Mouse (Mus musculus) kidney, adult 2 months (tissue): ENCODE data around the gene Nudt3.

Source experiments
- CTCF ChIP-seq: fragments of 200-500 bp; conservative IDR thresholded peaks from 2 replicates; pipeline ENCODE4 v1.5.1; 2011; ENCODE audit warnings: low read depth, mild to moderate bottlenecking, control low read depth, low read length, moderate library complexity, mixed read lengths; ENCODE audit not compliant: insufficient read depth, insufficient read length
- POLR2A ChIP-seq: fragments of 200-500 bp; IDR thresholded peaks from one replicate; pipeline ENCODE4 v1.6.1; 2011; ENCODE audit warnings: low read depth, low read length, control low read depth

GRCm38 (mm10) chr17:27583185-27583894, 40.0 kb downstream of the Nudt3 start:
- TF ChIP-seq CTCF (no peak), POLR2A (no peak)
